Mouse (Mus musculus) limb, embryonic 14.5 days (tissue): ENCODE data around the gene Aass. TPM values are rescaled to one million over a fixed set of nuclear protein-coding genes. Genes with fewer than 3 reads are reported as not detected.
A peak's percentile ranks its signal among the peaks of the same experiment; 100 is the strongest.
"Not testable (repeated sequence)": the region's sequence is repeated elsewhere in the genome, so short reads cannot be mapped to it uniquely, and the experiment has no call there.

Experiments
- ATAC-seq: fragments of 200-750 bp; cut with Nextera tagmentation; 2 replicates; pipeline ENCODE4 v1.8.0; 2017; ENCODE audit warnings: low read depth, moderate number of reproducible peaks, moderate TSS enrichment; ENCODE audit not compliant: low FRiP score
- DNase-seq: peaks from one replicate; pipeline ENCODE4 v3.0.0-alpha.2; 2015; ENCODE audit warnings: low spot score
- H3K27ac ChIP-seq: fragments of 300-500 bp; sonication (generic); replicated peaks from 2 replicates; pipeline ENCODE4 v1.5.1; 2014; ENCODE audit warnings: low read depth, mild to moderate bottlenecking, low read length, moderate library complexity, mixed read lengths
- H3K27me3 ChIP-seq: fragments of 300-500 bp; sonication (generic); 2 replicates; pipeline ENCODE4 v1.6.1; 2014; ENCODE audit warnings: low read length, mixed read lengths; ENCODE audit not compliant: control insufficient read depth, insufficient read depth
- H3K36me3 ChIP-seq: fragments of 300-500 bp; sonication (generic); 2 replicates; pipeline ENCODE4 v1.6.1; 2014; ENCODE audit warnings: mild to moderate bottlenecking, low read length, moderate library complexity, mixed read lengths; ENCODE audit not compliant: control insufficient read depth, insufficient read depth
- H3K4me1 ChIP-seq: fragments of 300-500 bp; sonication (generic); 2 replicates; pipeline ENCODE4 v1.6.1; 2014; ENCODE audit warnings: antibody characterized with exemption, low read length, mixed read lengths; ENCODE audit not compliant: control insufficient read depth, insufficient read depth
- H3K4me2 ChIP-seq: fragments of 300-500 bp; sonication (generic); replicated peaks from 2 replicates; pipeline ENCODE4 v1.6.1; 2014; ENCODE audit warnings: low read depth, mild to moderate bottlenecking, low read length, moderate library complexity; ENCODE audit not compliant: severe bottlenecking
- H3K4me3 ChIP-seq: fragments of 300-500 bp; sonication (generic); replicated peaks from 2 replicates; pipeline ENCODE4 v1.5.1; 2014; ENCODE audit warnings: low read length
- H3K9ac ChIP-seq: fragments of 300-500 bp; sonication (generic); 2 replicates; pipeline ENCODE4 v1.6.1; 2014; ENCODE audit warnings: mild to moderate bottlenecking, low read depth, low read length, moderate library complexity; ENCODE audit not compliant: severe bottlenecking
- H3K9me3 ChIP-seq: fragments of 300-500 bp; sonication (generic); 2 replicates; pipeline ENCODE4 v1.6.1; 2016; ENCODE audit warnings: low read length; ENCODE audit not compliant: control insufficient read depth
- POLR2A ChIP-seq: fragments of 200-500 bp; IDR thresholded peaks from 2 replicates; pipeline ENCODE4 v1.8.0; 2012; ENCODE audit warnings: inconsistent platforms, mild to moderate bottlenecking, moderate library complexity, borderline replicate concordance; ENCODE audit not compliant: insufficient read depth, insufficient read length; ENCODE audit errors: extremely low read depth
- WGBS: fragments of 180-500 bp; shearing (Covaris S2); extraction: QIAGEN DNeasy Blood & Tissue Kit; methylation state at CpG from one replicate; pipeline ENCODE4 v1.1.7; 2014; 5-methylcytosine and 5-hydroxymethylcytosine counted together
- polyA plus RNA-seq, 2 experiments: library from polyadenylated mRNA; depleted of rRNA in 1 of 2; stranded (reverse) in 1 of 2; unstranded in 1 of 2; fragments of >200 nt; fragmentation: Nextera tagmentation in 1 of 2; extraction: Ambion mirVana in 1 of 2; gene quantifications; 2 replicates each; pipeline versions ENCODE4 v1.2.1 to v1.2.3; 2012 to 2014

Aass gene
- polyA plus RNA-seq (2012; rRNA removed): 2.0 and 2.4 TPM in 2 replicates
- polyA plus RNA-seq (2014; fragmentation: Nextera tagmentation; extraction: Ambion mirVana): 2.4 and 3.2 TPM in 2 replicates

DNA sequence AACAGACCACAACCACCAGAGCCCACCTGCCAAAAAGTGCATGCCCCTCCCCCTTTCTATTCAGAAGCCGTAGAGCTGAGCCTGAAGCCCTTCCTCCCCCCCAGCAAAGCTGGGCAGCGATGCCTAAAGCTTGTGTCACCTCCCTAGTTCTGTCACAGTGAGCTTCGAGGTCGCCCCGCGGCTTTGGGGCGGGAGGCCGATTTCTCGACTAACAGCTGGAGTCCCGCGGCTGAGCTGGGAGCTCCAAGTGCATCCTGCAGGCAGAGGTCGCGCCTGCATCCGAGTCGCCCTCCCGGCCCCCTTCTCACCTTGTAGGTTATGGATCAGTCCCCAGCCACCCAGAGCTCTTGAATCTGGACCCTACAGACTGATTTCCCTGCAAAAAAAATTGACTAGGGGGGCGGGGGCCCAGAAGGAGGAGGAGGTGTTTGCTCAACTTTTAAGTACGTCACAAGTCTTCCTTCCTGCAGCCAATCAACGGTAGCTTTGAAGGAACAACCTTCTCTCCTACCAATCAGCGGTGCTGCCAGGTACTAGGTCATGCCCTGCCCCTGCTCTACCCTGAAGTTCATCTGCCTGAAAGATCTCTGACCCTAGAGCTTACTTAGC, at the start of gene Aass:
TSS of gene Aass (minus strand) at position 414 of the 609 bp plus-strand sequence.
- peak within 1 kb of the TSS; percentile 44 for H3K4me3 ChIP-seq
- WGBS: under 1% methylated on average over 20 of the region's 20 CpGs
- peak within 1 kb of the TSS; percentile 38 for H3K9ac ChIP-seq
- no peak within 1 kb of the TSS for H3K27ac ChIP-seq
- ATAC-seq: peak; percentile 88
- DNase-seq: no peak
- no peak for TF ChIP-seq POLR2A
- H3K36me3 ChIP-seq: no peaks in the 10 kb centered on the region
- no peaks in the 10 kb centered on the region for H3K27me3 ChIP-seq
- H3K4me1 ChIP-seq: peaks cover 7% of the 10 kb centered on the region
- peak within 1 kb of the TSS; percentile 66 for H3K4me2 ChIP-seq
- H3K9me3 ChIP-seq: no peaks in the 10 kb centered on the region

DNA sequence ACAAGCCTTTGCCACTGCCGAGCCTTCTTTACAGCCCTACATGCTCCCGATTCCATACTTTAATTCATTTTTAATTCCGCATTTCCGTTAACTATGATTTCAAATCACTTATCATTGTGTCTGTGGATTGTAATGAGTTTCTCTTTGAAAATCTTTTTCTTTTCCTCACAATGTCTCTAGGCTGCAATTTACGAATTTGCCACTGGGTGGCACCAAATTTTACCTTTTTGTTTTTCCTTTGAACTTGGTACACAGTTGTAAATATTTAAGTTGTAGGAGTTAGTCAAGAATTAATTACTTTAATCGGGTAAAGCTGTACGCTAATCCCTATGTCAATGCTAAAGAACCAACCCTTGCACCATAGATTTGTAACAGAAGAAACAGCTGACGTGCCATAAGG, 47.3 kb upstream of the Aass start:
- WGBS: 16% methylated on average over 8 of the region's 8 CpGs
- H3K4me1 ChIP-seq: no peaks in the 10 kb centered on the region
- no peaks in the 10 kb centered on the region for H3K27me3 ChIP-seq
- 0 out of 2 replicates have a peak overlapping the region, but pooled peaks have one; percentile 21 for H3K4me2 ChIP-seq
- ATAC-seq (no peak), DNase-seq (peak; percentile 53)
- no peaks in the 10 kb centered on the region for H3K9me3 ChIP-seq
- no peak for TF ChIP-seq POLR2A
- H3K4me3 ChIP-seq: 0 out of 2 replicates have a peak overlapping the region, but pooled peaks have one; percentile 4
- H3K9ac ChIP-seq: no peak overlapping the region
- H3K36me3 ChIP-seq: no peaks in the 10 kb centered on the region
- H3K27ac ChIP-seq: no peak overlapping the region

DNA sequence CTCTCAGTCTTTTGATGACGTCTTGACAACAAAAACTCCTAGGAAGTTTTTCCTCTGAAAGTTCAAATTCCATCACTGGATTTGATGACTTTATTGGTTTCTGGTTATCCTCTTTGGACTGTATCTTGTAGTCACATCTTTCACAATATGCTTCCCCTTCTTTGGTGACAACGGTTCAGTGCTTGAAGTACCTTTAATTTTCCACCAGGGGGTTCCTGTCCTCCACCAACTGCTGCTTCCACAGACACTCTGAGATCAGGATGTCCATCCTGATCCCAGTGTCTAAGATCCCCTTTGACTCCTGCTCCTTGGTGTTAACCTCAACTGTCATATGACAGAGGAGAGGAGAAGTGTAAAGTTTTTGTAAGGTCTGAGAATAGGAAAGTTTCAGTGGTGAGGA, 31.0 kb upstream of the Aass start:
- H3K4me3 ChIP-seq, H3K4me1 ChIP-seq, H3K9me3 ChIP-seq, ATAC-seq, H3K9ac ChIP-seq, DNase-seq, H3K27me3 ChIP-seq, H3K4me2 ChIP-seq, H3K36me3 ChIP-seq, H3K27ac ChIP-seq: not testable (repeated sequence)
- 58% methylated on average over 1 of the region's 2 CpGs for WGBS

DNA sequence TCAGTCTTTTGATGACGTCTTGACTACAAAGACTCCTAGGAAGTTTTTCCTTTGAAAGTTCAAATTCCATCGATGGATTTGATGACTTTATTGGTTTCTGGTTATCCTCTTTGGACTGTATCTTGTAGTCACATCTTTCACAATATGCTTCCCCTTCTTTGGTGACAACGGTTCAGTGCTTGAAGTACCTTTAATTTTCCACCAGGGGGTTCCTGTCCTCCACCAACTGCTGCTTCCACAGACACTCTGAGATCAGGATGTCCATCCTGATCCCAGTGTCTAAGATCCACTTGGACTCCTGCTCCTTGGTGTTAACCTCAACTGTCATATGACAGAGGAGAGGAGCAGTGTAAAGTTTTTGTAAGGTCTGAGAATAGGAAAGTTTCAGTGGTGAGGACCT, 23.6 kb upstream of the Aass start:
- not testable (repeated sequence) for H3K27ac ChIP-seq, H3K27me3 ChIP-seq, ATAC-seq, H3K36me3 ChIP-seq, H3K4me1 ChIP-seq, DNase-seq, H3K9ac ChIP-seq, H3K9me3 ChIP-seq, H3K4me2 ChIP-seq, H3K4me3 ChIP-seq
- WGBS: 67% methylated on average over 2 of the region's 3 CpGs

DNA sequence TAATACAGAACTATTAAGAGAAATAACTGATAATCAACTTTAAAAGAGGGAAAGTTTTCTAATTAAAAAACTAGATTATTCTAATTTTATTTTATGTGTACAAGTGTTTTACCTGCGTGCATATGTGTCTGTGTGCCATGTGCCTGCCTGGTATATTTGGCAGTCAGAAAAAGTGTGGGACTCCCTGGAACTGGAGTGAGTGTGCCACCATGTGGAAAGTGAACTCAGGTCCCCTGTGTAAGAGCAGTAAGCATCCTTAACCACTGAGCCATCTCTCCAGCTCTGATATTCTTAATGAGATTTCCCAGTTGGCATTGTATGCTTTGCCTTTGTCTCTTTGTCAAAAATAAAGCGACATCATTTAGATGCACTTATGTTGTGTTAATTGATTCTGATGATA, 20.3 kb upstream of the Aass start:
- Histone ChIP-seq H3K27ac (no peak overlapping the region), H3K9ac (no peak overlapping the region), H3K4me3 (no peak overlapping the region), H3K4me1 (no peaks in the 10 kb centered on the region), H3K4me2 (no peak overlapping the region), H3K9me3 (no peaks in the 10 kb centered on the region), H3K27me3 (no peaks in the 10 kb centered on the region), H3K36me3 (no peaks in the 10 kb centered on the region)
- no peak for ATAC-seq
- DNase-seq: no peak
- WGBS: 92% methylated on average over 2 of the region's 2 CpGs
- no peak for TF ChIP-seq POLR2A

DNA sequence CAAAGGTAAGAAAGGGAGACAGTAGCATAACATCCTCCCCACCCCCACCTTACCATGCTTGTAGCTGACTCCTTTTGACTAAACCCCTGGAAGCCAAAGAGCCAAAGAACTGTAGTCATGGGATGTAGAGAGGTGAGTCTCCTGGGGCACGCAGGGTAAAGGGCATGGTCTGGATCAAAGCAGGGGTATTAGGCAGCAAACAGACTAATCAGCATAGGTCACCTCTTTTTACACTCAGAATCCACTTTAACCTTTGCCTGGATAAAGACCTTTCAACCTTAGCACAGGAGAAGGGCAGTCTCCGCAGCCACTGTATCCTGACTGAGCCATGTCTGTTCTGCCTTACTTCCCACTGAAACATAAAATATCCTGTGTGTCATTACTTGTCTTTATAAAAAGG, 14.4 kb upstream of the Aass start:
- WGBS: 77% methylated on average over 2 of the region's 2 CpGs
- Histone ChIP-seq H3K4me2 (no peak overlapping the region), H3K27ac (no peak overlapping the region), H3K9ac (no peak overlapping the region), H3K9me3 (no peaks in the 10 kb centered on the region), H3K4me1 (no peaks in the 10 kb centered on the region), H3K27me3 (no peaks in the 10 kb centered on the region), H3K36me3 (no peaks in the 10 kb centered on the region), H3K4me3 (no peak overlapping the region)
- ATAC-seq (no peak), DNase-seq (no peak)
- no peak for TF ChIP-seq POLR2A
